Mouse (Mus musculus): ENCODE results near the gene Prrg2. TPM values are rescaled to one million over a fixed set of nuclear protein-coding genes. Genes with fewer than 3 reads are reported as not detected.
"Not testable (repeated sequence)": the region's sequence is repeated elsewhere in the genome, so short reads cannot be mapped to it uniquely, and the experiment has no call there.

Gene Prrg2
- polyA plus RNA-seq (2016; fragmentation: Nextera tagmentation; extraction: Ambion mirVana) = 16.5 and 17.7 TPM in 2 replicates

DNA sequence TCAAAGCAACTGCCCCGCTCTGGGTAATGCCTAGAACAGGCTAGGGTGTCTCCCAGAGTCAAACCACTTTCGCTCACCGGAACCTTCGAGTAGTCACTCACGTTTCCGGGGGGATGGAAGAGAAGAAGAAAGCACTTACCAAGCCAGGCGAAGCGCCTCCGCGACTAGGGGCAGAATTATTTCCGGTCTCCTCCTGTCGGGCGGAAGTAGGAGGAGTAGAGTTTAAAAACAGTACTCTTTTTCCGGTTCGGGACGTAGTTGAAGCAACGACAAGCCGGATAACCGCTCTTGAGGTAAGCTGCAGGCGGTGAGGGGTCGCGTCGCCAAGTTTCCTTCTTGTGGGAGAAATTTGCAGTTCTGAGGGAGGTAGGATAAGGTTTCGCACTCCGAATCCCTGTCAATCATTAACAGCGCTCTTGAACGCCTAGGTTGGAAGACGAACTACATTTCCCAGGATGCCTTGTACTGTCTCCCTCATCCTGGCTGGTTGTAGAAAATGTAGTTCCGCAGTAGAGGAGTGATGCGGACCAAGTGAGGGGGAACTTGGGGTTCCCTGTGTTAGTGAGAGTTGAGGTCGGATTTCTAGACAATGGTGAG, at the start of gene Prrg2, which contains the start of gene Nosip:
Prrg2 (minus strand) TSS at position 439 of the 597 bp plus-strand sequence.
Nosip (plus strand) TSS at position 191 of the 597 bp plus-strand sequence.
- no peaks in the 10 kb centered on the region for H3K9me3 ChIP-seq
- peaks cover 41% of the 10 kb centered on the region for H3K4me1 ChIP-seq
- under 1% methylated on average over 31 of the region's 31 CpGs for WGBS
- H3K27ac ChIP-seq = peak within 1 kb of the TSS; percentile 89
- peak; percentile 95 for DNase-seq (ENCODE audit: extremely low spot score, low spot score)
- no peaks in the 10 kb centered on the region for H3K27me3 ChIP-seq (ENCODE audit: poor library complexity, severe bottlenecking)
- peak within 1 kb of the TSS; percentile 69 for H3K4me3 ChIP-seq
- no peaks in the 10 kb centered on the region for H3K36me3 ChIP-seq (replicated peaks)

DNA sequence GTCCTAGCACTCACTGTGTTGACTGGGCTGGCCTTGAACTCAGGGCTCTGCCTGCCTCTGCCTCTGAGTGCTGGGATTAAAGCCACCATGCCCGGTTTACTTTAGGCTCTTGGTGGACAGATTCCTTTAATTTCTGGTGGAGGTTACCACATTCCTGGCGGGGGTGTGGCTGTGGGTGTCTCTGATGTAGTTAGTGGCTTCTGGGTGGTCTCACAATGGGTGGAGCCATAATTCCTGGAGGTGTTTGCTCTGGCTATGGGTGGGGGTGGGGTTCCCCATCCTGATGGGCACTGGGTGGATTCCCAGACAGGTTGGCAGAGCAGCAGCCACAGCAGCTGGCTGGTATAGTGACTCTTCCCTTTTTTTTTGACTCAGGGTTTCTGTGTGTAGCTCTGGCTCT, 49.5 kb upstream of the Prrg2 start:
- no peak overlapping the region for H3K4me3 ChIP-seq
- 71% methylated on average over 2 of the region's 2 CpGs for WGBS

DNA sequence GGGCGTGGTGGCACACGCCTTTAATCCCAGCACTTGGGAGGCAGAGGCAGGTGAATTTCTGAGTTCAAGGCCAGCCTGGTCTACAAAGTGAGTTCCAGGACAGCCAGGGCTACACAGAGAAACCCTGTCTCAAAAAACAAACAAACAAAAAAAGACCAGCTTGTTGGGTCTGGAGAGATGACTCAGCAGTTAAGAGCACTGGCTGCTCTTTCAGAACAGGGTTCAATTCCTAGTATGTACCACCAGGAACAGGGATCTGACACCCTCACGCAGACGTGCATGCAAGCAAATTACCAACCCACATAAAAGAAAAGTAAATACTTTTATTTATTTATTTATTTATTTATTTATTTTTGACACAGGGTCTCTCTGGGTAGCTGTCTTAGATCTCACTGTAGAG, 47.6 kb upstream of the Prrg2 start:
- not testable (repeated sequence) for H3K9me3 ChIP-seq; H3K27ac ChIP-seq; H3K36me3 ChIP-seq (replicated peaks); H3K27me3 ChIP-seq (ENCODE audit: poor library complexity, severe bottlenecking); H3K4me3 ChIP-seq; DNase-seq (ENCODE audit: extremely low spot score, low spot score)
- H3K4me1 ChIP-seq = peaks cover 18% of the 10 kb centered on the region
- 94% methylated on average over 4 of the region's 4 CpGs for WGBS

More for the DNA sequence above, 49.5 kb upstream of the Prrg2 start:
- DNase-seq (ENCODE audit: extremely low spot score, low spot score) = no peak
- H3K4me1 ChIP-seq = peaks cover 4% of the 10 kb centered on the region
- no peak overlapping the region for H3K27ac ChIP-seq
- no peaks in the 10 kb centered on the region for H3K27me3 ChIP-seq (ENCODE audit: poor library complexity, severe bottlenecking)
- H3K36me3 ChIP-seq (replicated peaks) = no peaks in the 10 kb centered on the region
- H3K9me3 ChIP-seq = no peaks in the 10 kb centered on the region

DNA sequence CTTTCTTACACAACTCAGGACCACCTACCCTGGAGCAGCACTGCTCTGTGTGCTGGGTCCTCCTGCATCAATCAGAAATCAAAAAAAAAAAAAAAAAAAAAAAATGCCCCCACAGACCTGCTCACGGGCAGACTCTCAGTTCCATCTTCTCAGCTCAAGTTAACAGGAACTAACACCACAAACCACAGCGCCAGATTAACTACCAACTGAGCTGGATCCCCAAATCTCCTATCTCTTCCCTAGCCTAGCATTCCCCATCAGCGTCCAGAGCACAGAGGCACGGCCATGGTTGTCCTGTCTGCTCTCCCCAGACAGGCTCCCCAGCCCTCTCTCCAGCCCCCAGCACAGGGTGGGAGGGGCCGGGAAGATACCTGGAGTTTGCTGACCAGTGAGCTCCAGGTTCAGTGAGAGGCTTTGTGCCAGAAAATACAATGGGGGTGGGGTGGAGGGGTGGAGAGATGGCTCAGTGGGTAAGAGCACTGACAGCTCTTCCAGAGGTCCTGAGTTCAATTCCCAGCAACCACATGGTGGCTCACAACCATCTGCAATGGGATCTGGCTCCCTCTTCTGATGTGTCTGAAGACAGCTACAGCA, 44.7 kb upstream of the Prrg2 start:
- no peak for DNase-seq (ENCODE audit: extremely low spot score, low spot score)
- no peak overlapping the region for H3K4me3 ChIP-seq
- peaks cover 32% of the 10 kb centered on the region for H3K4me1 ChIP-seq
- H3K27ac ChIP-seq = peak overlapping the region; percentile 63; the same call in 1 of the 2 replicates
- 50% methylated on average over 5 of the region's 5 CpGs for WGBS
- H3K9me3 ChIP-seq = no peaks in the 10 kb centered on the region
- H3K36me3 ChIP-seq (replicated peaks) = no peaks in the 10 kb centered on the region
- H3K27me3 ChIP-seq (ENCODE audit: poor library complexity, severe bottlenecking) = no peaks in the 10 kb centered on the region

DNA sequence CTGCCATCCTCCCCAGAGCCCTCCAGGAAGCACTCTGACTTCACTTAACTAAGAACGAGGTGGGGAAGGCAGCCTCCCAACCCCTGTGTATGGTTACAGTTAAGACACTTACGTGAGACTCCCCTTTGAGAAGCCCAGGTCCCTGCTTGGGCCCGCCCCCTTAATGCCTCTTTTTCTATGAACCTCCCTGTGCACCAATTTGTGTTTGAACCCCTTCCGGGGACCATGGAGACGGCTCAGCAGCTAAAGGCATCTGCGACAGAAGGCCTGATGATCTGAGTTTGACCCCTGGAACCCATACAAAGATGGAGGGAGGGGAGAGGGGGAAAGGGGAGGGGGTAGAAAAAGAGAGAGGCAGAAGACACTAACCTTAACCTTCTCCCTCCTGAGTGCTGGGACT, 44.0 kb upstream of the Prrg2 start:
- no peaks in the 10 kb centered on the region for H3K36me3 ChIP-seq (replicated peaks)
- 41% methylated on average over 6 of the region's 6 CpGs for WGBS
- H3K4me3 ChIP-seq = no peak overlapping the region; the same call in 1 of the 2 replicates
- no peaks in the 10 kb centered on the region for H3K9me3 ChIP-seq
- peak overlapping the region; percentile 77 for H3K27ac ChIP-seq
- peaks cover 32% of the 10 kb centered on the region for H3K4me1 ChIP-seq
- no peak for DNase-seq (ENCODE audit: extremely low spot score, low spot score)
- H3K27me3 ChIP-seq (ENCODE audit: poor library complexity, severe bottlenecking) = no peaks in the 10 kb centered on the region

DNA sequence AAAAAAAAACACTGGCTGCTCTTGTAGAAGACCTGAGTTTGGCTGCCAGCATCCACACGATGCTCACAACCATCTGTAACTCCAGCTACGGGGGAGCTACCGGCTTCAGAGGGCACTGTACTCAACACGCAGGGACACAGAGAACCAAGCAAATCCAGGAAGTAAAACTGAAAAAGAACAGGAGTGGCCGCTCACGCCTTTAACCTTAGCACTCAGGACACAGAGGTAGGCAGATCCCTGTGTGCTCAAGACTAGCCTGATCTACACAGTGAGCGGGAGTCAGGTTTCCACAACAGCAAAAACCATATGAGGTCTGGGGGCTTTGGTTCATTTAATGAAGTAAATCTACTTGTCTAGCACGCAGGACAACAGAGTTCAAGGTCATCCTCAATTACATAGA, 43.0 kb upstream of the Prrg2 start:
- Histone ChIP-seq H3K9me3 (no peaks in the 10 kb centered on the region), H3K27ac (0 out of 2 replicates have a peak overlapping the region, but pooled peaks have one; percentile 20), H3K4me3 (no peak overlapping the region), H3K36me3 (replicated peaks) (no peaks in the 10 kb centered on the region), H3K4me1 (peaks cover 32% of the 10 kb centered on the region), H3K27me3 (ENCODE audit: poor library complexity, severe bottlenecking) (no peaks in the 10 kb centered on the region)
- DNase-seq (ENCODE audit: extremely low spot score, low spot score) = no peak
- WGBS = 85% methylated on average over 8 of the region's 8 CpGs

DNA sequence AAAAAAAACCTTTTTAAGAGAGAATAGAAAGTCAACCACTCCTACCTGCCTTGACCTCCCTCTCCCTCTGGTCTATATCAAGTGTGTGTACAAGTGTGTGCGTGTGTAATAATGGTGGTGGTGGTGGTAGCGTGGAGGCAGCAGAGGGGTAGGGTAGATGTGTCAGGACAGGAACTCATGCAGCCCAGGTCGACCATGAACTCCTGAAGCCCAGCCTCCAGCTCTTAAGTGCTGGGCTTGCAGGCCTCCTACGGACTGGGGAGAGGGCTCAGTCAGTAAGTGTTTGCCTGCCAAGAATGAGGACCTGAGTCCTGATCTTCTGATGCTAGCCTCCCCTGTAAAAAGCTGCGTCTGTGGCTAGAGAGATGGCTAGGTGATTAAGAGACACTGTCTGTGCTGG, 42.5 kb upstream of the Prrg2 start:
- Histone ChIP-seq H3K27ac (0 out of 2 replicates have a peak overlapping the region, but pooled peaks have one; percentile 20), H3K36me3 (replicated peaks) (no peaks in the 10 kb centered on the region), H3K4me1 (peaks cover 32% of the 10 kb centered on the region), H3K4me3 (no peak overlapping the region), H3K9me3 (no peaks in the 10 kb centered on the region), H3K27me3 (ENCODE audit: poor library complexity, severe bottlenecking) (no peaks in the 10 kb centered on the region)
- WGBS = 84% methylated on average over 5 of the region's 5 CpGs
- no peak for DNase-seq (ENCODE audit: extremely low spot score, low spot score)

DNA sequence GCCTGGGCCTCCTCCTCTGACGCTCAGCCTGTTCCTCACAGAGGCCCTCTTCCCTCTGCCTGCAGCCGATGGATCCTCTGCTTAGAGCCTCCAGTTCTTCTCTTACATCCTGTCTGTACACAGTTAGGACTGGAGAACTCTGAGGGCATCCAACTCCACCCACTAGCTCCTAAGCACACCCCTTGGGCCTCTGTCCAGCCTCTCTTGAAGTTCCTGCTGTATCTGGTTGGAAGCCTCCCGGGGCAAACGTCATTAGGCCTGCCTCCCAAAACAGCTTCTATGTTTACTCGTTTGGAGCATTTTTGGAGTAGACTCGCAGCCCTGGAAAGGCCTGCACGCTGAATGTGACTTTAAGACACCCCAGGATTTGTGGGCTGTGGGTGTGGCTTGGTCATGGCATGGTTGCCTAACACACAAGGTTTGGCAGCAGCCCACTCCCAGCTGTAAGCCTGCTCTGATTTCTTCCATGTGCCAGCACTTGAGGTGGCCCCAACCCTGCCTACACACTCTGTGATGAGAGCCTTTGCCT, 41.2 kb upstream of the Prrg2 start, which contains the start of gene Fcgrt:
Fcgrt (minus strand) TSS at position 200 of the 529 bp plus-strand sequence.
- H3K36me3 ChIP-seq (replicated peaks) = no peaks in the 10 kb centered on the region
- H3K27ac ChIP-seq = peak within 1 kb of the TSS; percentile 72
- no peak for DNase-seq (ENCODE audit: extremely low spot score, low spot score)
- H3K4me3 ChIP-seq = no peak within 1 kb of the TSS
- H3K9me3 ChIP-seq = no peaks in the 10 kb centered on the region
- 80% methylated on average over 7 of the region's 7 CpGs for WGBS
- H3K4me1 ChIP-seq = peaks cover 32% of the 10 kb centered on the region
- no peaks in the 10 kb centered on the region for H3K27me3 ChIP-seq (ENCODE audit: poor library complexity, severe bottlenecking)

DNA sequence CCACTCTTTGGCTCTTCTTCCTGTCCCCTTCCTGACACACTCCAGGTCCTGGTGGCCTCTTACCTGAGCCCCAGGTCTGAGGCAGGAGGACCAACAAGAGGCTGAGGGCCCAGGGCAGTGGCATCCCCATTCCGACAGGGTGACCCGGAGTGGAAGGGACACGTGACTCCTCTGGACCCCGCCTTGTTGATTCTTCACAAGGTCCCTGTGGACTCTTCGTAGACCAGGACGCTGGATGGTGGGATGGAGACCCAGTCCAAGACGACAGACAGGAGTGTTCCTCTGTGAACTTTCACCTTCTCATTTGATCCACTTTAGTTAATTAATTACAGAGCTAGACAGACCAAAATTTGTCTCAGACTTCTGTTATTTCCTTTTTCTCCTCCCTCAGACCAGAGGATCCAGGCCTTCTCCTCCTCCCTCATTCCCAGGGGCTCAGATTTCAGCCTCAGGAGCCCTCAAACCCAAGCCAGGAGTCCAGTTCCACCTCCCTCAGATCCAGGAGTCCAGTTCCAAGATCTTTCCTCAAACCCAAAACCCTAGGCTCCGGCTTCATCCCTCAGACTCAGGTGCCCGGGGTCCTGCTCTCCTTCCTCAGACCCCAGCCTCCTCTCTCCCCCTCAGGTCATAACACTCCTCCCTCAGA, 40.6 kb upstream of the Prrg2 start:
- no peak for DNase-seq (ENCODE audit: extremely low spot score, low spot score)
- Histone ChIP-seq H3K4me1 (peaks cover 32% of the 10 kb centered on the region), H3K4me3 (no peak overlapping the region), H3K27ac (peak overlapping the region; percentile 72), H3K9me3 (no peaks in the 10 kb centered on the region), H3K27me3 (ENCODE audit: poor library complexity, severe bottlenecking) (no peaks in the 10 kb centered on the region), H3K36me3 (replicated peaks) (no peaks in the 10 kb centered on the region)
- 80% methylated on average over 9 of the region's 9 CpGs for WGBS

DNA sequence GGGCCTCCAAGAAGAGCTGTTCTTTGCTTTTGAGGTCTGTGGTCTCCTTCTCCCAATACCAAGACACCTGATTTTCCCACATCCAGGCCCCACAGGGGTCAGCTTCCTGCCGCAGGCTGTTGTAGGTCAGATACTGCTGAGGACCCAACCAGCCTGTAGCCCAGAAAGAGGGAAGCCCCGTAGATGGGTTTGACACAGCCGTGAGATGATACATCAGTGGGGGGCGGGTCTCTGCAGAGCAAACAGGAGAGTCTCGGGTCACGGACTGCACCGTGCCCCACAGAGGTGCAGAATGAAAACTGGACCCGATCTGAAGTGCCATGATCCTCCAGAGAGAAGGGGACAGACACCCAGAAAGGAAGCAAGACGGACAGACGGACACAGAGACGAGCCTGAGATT, 40.0 kb upstream of the Prrg2 start:
- DNase-seq (ENCODE audit: extremely low spot score, low spot score) = no peak
- H3K9me3 ChIP-seq = no peaks in the 10 kb centered on the region
- H3K4me3 ChIP-seq = no peak overlapping the region
- WGBS = 91% methylated on average over 11 of the region's 11 CpGs
- no peaks in the 10 kb centered on the region for H3K27me3 ChIP-seq (ENCODE audit: poor library complexity, severe bottlenecking)
- peaks cover 34% of the 10 kb centered on the region for H3K4me1 ChIP-seq
- no peaks in the 10 kb centered on the region for H3K36me3 ChIP-seq (replicated peaks)
- peak overlapping the region; percentile 40 for H3K27ac ChIP-seq

DNA sequence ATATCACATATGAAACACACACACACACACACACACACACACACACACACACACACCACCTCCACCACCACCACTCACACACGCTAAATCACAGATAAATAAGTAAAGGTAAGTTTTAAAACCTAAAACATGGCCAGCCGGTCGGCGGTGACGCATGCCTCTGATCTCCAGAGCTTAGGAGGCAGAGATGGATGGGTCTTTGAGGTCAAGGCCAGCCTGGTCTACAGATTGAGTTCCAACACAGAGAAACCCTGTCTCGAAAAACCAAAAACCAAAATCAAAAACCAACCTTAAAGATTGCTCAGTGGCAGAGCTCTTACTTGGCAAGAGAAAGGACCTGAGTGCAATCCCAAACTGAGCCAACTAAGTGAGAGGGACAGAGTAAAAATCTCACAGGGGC, 37.6 kb upstream of the Prrg2 start:
- Histone ChIP-seq H3K36me3 (replicated peaks) (no peaks in the 10 kb centered on the region), H3K27ac (no peak overlapping the region), H3K4me3 (no peak overlapping the region), H3K4me1 (peaks cover 24% of the 10 kb centered on the region), H3K9me3 (no peaks in the 10 kb centered on the region), H3K27me3 (ENCODE audit: poor library complexity, severe bottlenecking) (no peaks in the 10 kb centered on the region)
- no peak for DNase-seq (ENCODE audit: extremely low spot score, low spot score)
- 95% methylated on average over 6 of the region's 6 CpGs for WGBS

DNA sequence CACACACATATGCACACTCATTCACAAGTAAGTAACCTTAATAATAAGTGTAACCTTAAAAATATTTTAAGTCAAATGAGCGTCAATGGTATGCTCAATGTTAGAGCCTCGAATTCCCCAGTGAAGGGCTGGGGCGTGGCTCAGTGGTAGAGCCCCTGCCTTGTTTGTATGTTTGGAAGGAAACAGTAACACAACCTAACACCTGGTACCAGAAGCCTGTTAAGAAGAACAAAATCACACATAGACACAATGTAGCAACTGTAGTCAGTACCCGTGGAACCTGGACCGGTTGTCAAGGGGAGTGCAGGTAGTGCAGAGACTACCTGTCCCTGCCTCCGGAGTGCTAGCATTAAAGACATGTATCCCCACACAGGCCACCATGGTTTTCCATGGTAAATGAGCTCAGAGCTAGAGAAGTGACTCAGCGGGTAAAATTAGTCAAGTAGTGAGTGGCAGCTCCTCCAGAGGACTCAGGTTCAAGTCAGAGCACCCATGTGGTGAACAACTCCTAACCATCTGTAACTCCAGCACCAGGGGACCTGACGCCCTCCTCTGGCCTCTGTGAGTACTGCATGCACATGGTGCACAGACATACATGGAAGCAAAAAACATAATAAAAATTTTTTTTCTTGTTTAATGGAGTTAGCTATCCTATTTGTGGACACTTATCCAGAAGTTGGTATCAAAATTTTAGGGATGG, 36.2 kb upstream of the Prrg2 start:
- H3K36me3 ChIP-seq (replicated peaks) = no peaks in the 10 kb centered on the region
- no peaks in the 10 kb centered on the region for H3K9me3 ChIP-seq
- H3K27me3 ChIP-seq (ENCODE audit: poor library complexity, severe bottlenecking) = no peaks in the 10 kb centered on the region
- H3K4me1 ChIP-seq = peaks cover 29% of the 10 kb centered on the region
- 88% methylated on average over 8 of the region's 8 CpGs for WGBS
- no peak for DNase-seq (ENCODE audit: extremely low spot score, low spot score)
- no peak overlapping the region for H3K4me3 ChIP-seq
- no peak overlapping the region for H3K27ac ChIP-seq

Data from forebrain, embryonic 10.5 days (tissue).